Mouse (Mus musculus): ENCODE measurements around the gene Esrrg. TPM values are rescaled to one million over a fixed set of nuclear protein-coding genes. Genes with fewer than 3 reads are reported as not detected.

The Esrrg gene
- polyA plus RNA-seq, 1 experiment, result not detected

GRCm38 (mm10) chr1:187938652-187939051 lies 330.1 kb downstream of the Esrrg start:
- Histone ChIP-seq H3K27ac (ENCODE audit: insufficient read depth, low read depth, low read length) (no peak overlapping the region), H3K4me1 (ENCODE audit: control insufficient read depth, insufficient read depth, low read length) (peaks cover 2% of the 10 kb centered on the region; the same call in 1 of the 2 replicates), H3K4me3 (ENCODE audit: insufficient read depth, low read depth, low read length) (no peak overlapping the region)
- WGBS, result 87% methylated on average over 7 of the region's 7 CpGs
- no peak for TF ChIP-seq POLR2A (IDR thresholded peaks at IDR 0.05; ENCODE audit: insufficient read depth, low read depth, low read length)
- no peak for TF ChIP-seq CTCF (IDR thresholded peaks at IDR 0.05; ENCODE audit: insufficient read depth, low read depth, low read length)

GRCm38 (mm10) chr1:187939078-187939477 lies 330.5 kb downstream of the Esrrg start:
- H3K27ac ChIP-seq (ENCODE audit: insufficient read depth, low read depth, low read length), result no peak overlapping the region
- no peak for TF ChIP-seq CTCF (IDR thresholded peaks at IDR 0.05; ENCODE audit: insufficient read depth, low read depth, low read length)
- TF ChIP-seq POLR2A (IDR thresholded peaks at IDR 0.05; ENCODE audit: insufficient read depth, low read depth, low read length), result no peak
- 68% methylated on average over 4 of the region's 4 CpGs for WGBS
- H3K4me3 ChIP-seq (ENCODE audit: insufficient read depth, low read depth, low read length), result no peak overlapping the region
- H3K4me1 ChIP-seq (ENCODE audit: control insufficient read depth, insufficient read depth, low read length), result peaks cover 2% of the 10 kb centered on the region; the same call in 1 of the 2 replicates

- Histone ChIP-seq H3K27ac (ENCODE audit: insufficient read depth, low read depth, low read length) (no peak overlapping the region), H3K4me3 (ENCODE audit: insufficient read depth, low read depth, low read length) (no peak overlapping the region), H3K4me1 (ENCODE audit: control insufficient read depth, insufficient read depth, low read length) (no peaks in the 10 kb centered on the region)
- 87% methylated on average over 3 of the region's 3 CpGs for WGBS
- TF ChIP-seq CTCF (IDR thresholded peaks at IDR 0.05; ENCODE audit: insufficient read depth, low read depth, low read length), result no peak
- no peak for TF ChIP-seq POLR2A (IDR thresholded peaks at IDR 0.05; ENCODE audit: insufficient read depth, low read depth, low read length)
Observed at GRCm38 (mm10) chr1:187951506-187951905, 342.9 kb downstream of the Esrrg start.

- Histone ChIP-seq H3K27ac (ENCODE audit: insufficient read depth, low read depth, low read length) (no peak overlapping the region), H3K4me3 (ENCODE audit: insufficient read depth, low read depth, low read length) (no peak overlapping the region), H3K4me1 (ENCODE audit: control insufficient read depth, insufficient read depth, low read length) (no peaks in the 10 kb centered on the region)
- WGBS, result 95% methylated on average over 2 of the region's 2 CpGs
- no peak for TF ChIP-seq CTCF (IDR thresholded peaks at IDR 0.05; ENCODE audit: insufficient read depth, low read depth, low read length)
- TF ChIP-seq POLR2A (IDR thresholded peaks at IDR 0.05; ENCODE audit: insufficient read depth, low read depth, low read length), result no peak
Observed at GRCm38 (mm10) chr1:187956702-187957101, 348.1 kb downstream of the Esrrg start.

- TF ChIP-seq CTCF (IDR thresholded peaks at IDR 0.05; ENCODE audit: insufficient read depth, low read depth, low read length) (no peak), POLR2A (IDR thresholded peaks at IDR 0.05; ENCODE audit: insufficient read depth, low read depth, low read length) (no peak)
Observed at GRCm38 (mm10) chr1:187959192-187959591, 350.6 kb downstream of the Esrrg start.

GRCm38 (mm10) chr1:187961452-187961851 lies 352.9 kb downstream of the Esrrg start:
- peaks cover 2% of the 10 kb centered on the region; the same call in 1 of the 2 replicates for H3K4me1 ChIP-seq (ENCODE audit: control insufficient read depth, insufficient read depth, low read length)
- H3K27ac ChIP-seq (ENCODE audit: insufficient read depth, low read depth, low read length), result no peak overlapping the region
- WGBS, result 91% methylated on average over 5 of the region's 5 CpGs
- H3K4me3 ChIP-seq (ENCODE audit: insufficient read depth, low read depth, low read length), result no peak overlapping the region
- TF ChIP-seq POLR2A (IDR thresholded peaks at IDR 0.05; ENCODE audit: insufficient read depth, low read depth, low read length), result no peak
- no peak for TF ChIP-seq CTCF (IDR thresholded peaks at IDR 0.05; ENCODE audit: insufficient read depth, low read depth, low read length)

More at GRCm38 (mm10) chr1:187959192-187959591, 350.6 kb downstream of the Esrrg start:
- 76% methylated on average over 9 of the region's 9 CpGs for WGBS
- no peak overlapping the region for H3K4me3 ChIP-seq (ENCODE audit: insufficient read depth, low read depth, low read length)
- no peak overlapping the region for H3K27ac ChIP-seq (ENCODE audit: insufficient read depth, low read depth, low read length)
- no peaks in the 10 kb centered on the region for H3K4me1 ChIP-seq (ENCODE audit: control insufficient read depth, insufficient read depth, low read length)

- WGBS, result 51% methylated on average over 18 of the region's 18 CpGs
- TF ChIP-seq POLR2A (IDR thresholded peaks at IDR 0.05; ENCODE audit: insufficient read depth, low read depth, low read length) (no peak), CTCF (IDR thresholded peaks at IDR 0.05; ENCODE audit: insufficient read depth, low read depth, low read length) (no peak)
- H3K4me1 ChIP-seq (ENCODE audit: control insufficient read depth, insufficient read depth, low read length), result peaks cover 2% of the 10 kb centered on the region; the same call in 1 of the 2 replicates
- H3K4me3 ChIP-seq (ENCODE audit: insufficient read depth, low read depth, low read length), result no peak overlapping the region
- H3K27ac ChIP-seq (ENCODE audit: insufficient read depth, low read depth, low read length), result no peak overlapping the region
Observed at GRCm38 (mm10) chr1:187964829-187965760, 356.5 kb downstream of the Esrrg start.

GRCm38 (mm10) chr1:187965921-187966320 lies 357.3 kb downstream of the Esrrg start:
- WGBS, result 29% methylated on average over 6 of the region's 6 CpGs
- Histone ChIP-seq H3K4me1 (ENCODE audit: control insufficient read depth, insufficient read depth, low read length) (peaks cover 2% of the 10 kb centered on the region; the same call in 1 of the 2 replicates), H3K4me3 (ENCODE audit: insufficient read depth, low read depth, low read length) (no peak overlapping the region), H3K27ac (ENCODE audit: insufficient read depth, low read depth, low read length) (no peak overlapping the region)
- no peak for TF ChIP-seq POLR2A (IDR thresholded peaks at IDR 0.05; ENCODE audit: insufficient read depth, low read depth, low read length)
- no peak for TF ChIP-seq CTCF (IDR thresholded peaks at IDR 0.05; ENCODE audit: insufficient read depth, low read depth, low read length)

GRCm38 (mm10) chr1:187968379-187968778 lies 359.8 kb downstream of the Esrrg start:
- Histone ChIP-seq H3K4me1 (ENCODE audit: control insufficient read depth, insufficient read depth, low read length) (peaks cover 2% of the 10 kb centered on the region; the same call in 1 of the 2 replicates), H3K4me3 (ENCODE audit: insufficient read depth, low read depth, low read length) (no peak overlapping the region), H3K27ac (ENCODE audit: insufficient read depth, low read depth, low read length) (no peak overlapping the region)
- TF ChIP-seq POLR2A (IDR thresholded peaks at IDR 0.05; ENCODE audit: insufficient read depth, low read depth, low read length) (no peak), CTCF (IDR thresholded peaks at IDR 0.05; ENCODE audit: insufficient read depth, low read depth, low read length) (no peak)
- WGBS, result 93% methylated on average over 4 of the region's 4 CpGs
